Mouse (Mus musculus) ES-Bruce4 (cell line): ENCODE data around the gene Itgax.

ENCODE experiments used
- CTCF ChIP-seq: IDR thresholded peaks from one replicate; pipeline ENCODE4 v1.8.1; 2011; ENCODE audit warnings: low read depth, low read length
- EP300 ChIP-seq: IDR thresholded peaks from 2 replicates; pipeline ENCODE4 v1.6.1; 2011; ENCODE audit warnings: low read depth, low read length; ENCODE audit not compliant: insufficient read depth
- POLR2A ChIP-seq: IDR thresholded peaks from one replicate; pipeline ENCODE4 v1.8.1; 2011; ENCODE audit warnings: low read length; ENCODE audit not compliant: insufficient read depth

- no peak for TF ChIP-seq CTCF
- TF ChIP-seq EP300 = no peak
- TF ChIP-seq POLR2A = no peak
Measured at GRCm38 (mm10) chr7:128180126-128180525, 50.8 kb downstream of the Itgax start.
